Mouse (Mus musculus) heart, postnatal 14 days (tissue): ENCODE data around the gene Capns1. TPM values are rescaled to one million over a fixed set of nuclear protein-coding genes. Genes with fewer than 3 reads are reported as not detected.
"Not testable (repeated sequence)": the region's sequence is repeated elsewhere in the genome, so short reads cannot be mapped to it uniquely, and the experiment has no call there.

Experiments
- DNase-seq, 2 experiments: peaks; one replicate each; pipeline ENCODE4 v3.0.0; 2021 to 2022
- intact Hi-C: fragments of 180-260 bp; cut with DNase I; formaldehyde crosslinking; loops from one replicate; pipeline ENCODE4 v1.15.1; 2025
- long read RNA-seq, 2 experiments: library from polyadenylated mRNA; stranded (forward); transcript quantifications; one replicate each; pipeline ENCODE4 v2.0.0; 2021
- total RNA-seq, 2 experiments: library from RNA; stranded (reverse); gene quantifications; 2 replicates each; pipeline ENCODE4 v1.2.3; 2021

Capns1 gene
- 100 to 1,000 TPM; 285 to 301 TPM for total RNA-seq
- long read RNA-seq, experiment 1, transcript Capns1-203 (11 exons, 1,429 nt) = major isoform, 45 of 66 reads
- long read RNA-seq, experiment 1, partial matches to known transcripts = 11 of 66 reads
- long read RNA-seq, experiment 1, other reads (novel, unspliced or antisense) = 5 of 66 reads
- long read RNA-seq, experiment 2, transcript Capns1-203 (11 exons, 1,429 nt) = major isoform, 20 of 32 reads
- long read RNA-seq, experiment 2, partial matches to known transcripts = 11 of 32 reads
- long read RNA-seq, experiment 2, other reads (novel, unspliced or antisense) = 0 of 32 reads

GRCm38 (mm10) chr7:30198481-30198971 lies at the start of gene Capns1:
Gene Capns1, minus strand, starts transcription at chr7:30198811.
- intact Hi-C loops = loop anchor here (2.0 kb wide), 1 partner anchor 14 kb away; the partner anchor contains the start of gene Cox7a1
- peak; percentile 58 to 74 for DNase-seq

- DNase-seq, intact Hi-C loops: not testable (repeated sequence)
Observed at GRCm38 (mm10) chr7:30237374-30237773, 38.8 kb upstream of the Capns1 start.

GRCm38 (mm10) chr7:30235625-30236024 lies 37.0 kb upstream of the Capns1 start, which contains the start of gene Ovol3:
Gene Ovol3, minus strand, starts transcription at chr7:30235725.
- DNase-seq = no peak
- intact Hi-C loops = no loop called here

DNA sequence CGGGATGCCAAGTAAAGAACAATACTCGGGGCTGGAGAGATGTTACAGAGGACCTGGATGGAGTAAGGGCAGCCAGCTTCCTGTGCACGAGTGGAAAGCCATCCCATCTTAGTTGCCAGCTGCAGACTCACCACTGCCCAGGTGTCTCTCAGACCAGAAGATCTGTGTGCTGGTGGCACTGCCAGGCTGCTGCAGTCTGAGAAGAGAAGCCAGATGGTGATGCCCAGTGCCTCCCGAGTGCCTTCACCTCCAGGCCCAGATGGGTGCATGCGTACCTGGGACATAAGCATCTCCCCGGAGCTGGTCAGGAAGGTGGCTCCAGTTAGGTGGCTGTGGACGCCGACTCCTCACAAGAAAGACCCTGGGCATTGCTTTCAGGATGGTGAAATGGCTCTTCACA lies 36.5 kb upstream of the Capns1 start:
- DNase-seq = no peak
- intact Hi-C loops = no loop called here

DNA sequence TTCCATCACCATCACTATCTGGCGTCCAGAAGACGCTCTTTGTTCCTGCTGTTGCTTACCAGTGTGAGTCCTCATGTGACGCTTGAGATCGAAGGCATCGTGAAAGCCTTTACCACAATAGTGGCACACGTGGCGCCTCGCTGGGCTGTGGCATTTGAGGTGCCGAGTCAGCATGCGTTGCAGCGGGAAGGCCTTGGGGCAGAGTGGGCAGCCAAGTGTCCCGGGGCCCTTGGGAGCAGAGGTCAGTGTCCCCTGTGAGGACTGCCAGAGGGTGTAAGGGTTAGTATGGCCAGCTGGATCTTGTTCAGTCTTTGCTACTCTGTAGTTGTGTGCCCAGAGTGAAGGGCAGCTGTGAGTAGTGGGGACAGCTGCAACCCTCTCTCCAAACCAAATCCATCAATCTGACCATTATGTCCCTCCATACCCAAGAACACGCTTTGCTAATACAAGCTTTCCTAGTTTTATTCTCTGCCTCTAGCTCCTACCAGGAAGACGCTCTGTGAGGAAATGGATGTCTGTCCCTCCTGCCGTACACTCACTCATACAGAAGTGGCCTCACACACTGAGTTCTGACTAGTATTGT lies 35.8 kb upstream of the Capns1 start:
- DNase-seq = no peak
- intact Hi-C loops = loop anchor here (5.0 kb wide), 1 partner anchor 48 kb away; the partner anchor contains the start of genes Thap8 and Wdr62

DNA sequence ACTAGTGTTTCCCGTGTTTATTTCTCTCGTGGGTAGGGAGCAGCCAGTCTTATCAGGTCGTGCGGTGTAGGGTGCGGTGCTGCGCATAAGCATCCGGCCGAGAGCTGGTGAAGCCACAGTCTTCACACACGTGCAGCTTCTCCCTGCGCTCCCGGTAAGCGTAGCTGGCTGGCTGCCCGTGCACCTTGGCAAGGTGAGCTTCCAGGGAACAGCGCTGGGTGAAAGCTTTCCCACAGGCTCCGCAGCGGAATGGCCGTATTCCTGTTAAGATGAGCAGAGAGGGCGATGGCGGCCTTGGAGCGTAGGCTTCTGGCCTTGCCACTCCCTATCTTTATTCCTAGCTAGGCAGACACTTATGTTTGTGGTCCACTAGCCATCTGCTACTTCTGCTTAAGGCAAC lies 34.8 kb upstream of the Capns1 start:
- DNase-seq = no peak
- intact Hi-C loops = loop anchor here (5.0 kb wide), 1 partner anchor 49 kb away; the partner anchor contains the start of genes Thap8 and Wdr62

DNA sequence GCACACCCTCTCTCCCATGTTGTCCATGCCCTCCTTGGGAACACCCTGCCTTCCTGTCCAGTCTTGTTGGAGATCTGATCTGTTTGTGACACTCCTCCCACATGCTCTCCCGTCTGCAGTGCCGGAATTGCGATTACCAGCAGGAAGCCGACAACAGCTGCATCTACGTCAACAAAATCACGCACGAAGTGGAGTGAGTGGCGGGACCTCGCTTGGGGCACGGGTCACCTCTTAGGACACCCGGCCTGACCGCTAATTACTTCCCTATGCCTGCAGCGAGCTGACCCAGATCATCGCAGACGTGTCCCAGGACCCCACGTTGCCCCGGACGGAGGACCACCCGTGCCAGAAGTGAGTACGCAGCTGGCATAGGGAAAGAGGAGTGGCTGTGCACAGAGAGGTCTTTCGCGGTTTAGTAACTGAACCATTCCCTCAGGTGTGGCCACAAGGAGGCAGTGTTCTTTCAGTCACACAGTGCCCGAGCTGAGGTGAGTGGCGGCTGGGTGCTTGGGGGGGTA lies 34.1 kb upstream of the Capns1 start:
- intact Hi-C loops = loop anchor here (5.0 kb wide), 1 partner anchor 50 kb away; the partner anchor contains the start of genes Thap8 and Wdr62
- peak; percentile 46 to 70 for DNase-seq

DNA sequence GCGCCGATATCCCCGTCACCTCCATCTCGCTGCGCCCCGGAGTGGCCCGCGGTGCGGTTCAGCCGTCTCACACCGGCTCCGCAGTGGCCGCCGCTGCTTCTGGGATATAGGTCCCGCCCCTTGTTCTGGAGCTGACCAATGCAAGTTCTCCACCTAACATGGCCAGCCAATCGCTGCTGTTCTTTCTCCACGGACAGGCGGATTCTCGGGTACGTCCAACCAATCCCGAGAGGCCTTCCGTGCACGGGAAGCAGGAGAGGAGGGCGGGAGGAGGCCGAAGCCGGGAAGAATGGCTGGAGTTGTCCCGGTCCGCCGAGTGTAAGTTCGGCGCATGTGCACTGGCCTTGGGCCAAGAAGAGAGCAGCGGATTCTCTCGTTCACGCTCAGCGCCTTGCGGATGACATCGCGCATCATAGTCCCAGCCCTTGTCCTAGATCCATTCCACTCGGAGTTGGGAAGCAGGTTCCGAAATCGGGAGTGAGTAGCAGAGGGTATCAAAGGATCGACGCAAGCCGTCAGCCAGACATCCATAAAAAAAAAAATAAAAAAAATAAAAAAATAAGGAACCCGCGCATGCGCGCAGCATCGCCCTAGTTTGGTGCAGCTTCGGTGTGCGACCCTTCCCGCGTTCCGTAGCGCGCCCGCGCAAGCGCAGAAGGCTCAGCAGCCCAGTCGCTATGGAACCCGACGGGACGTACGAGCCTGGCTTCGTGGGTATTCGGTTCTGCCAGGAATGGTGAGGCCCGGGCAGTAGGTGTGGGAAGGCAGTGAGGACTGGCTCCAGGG lies 33.3 kb upstream of the Capns1 start, which contains the start of the genes Polr2i and Tbcb:
TSS of gene Polr2i (plus strand) at position 280 of the 786 bp plus-strand sequence.
TSS of gene Tbcb (minus strand) at position 604 of the 786 bp plus-strand sequence.
- DNase-seq = peak; percentile 97
- intact Hi-C loops = loop anchor here (5.0 kb wide), 1 partner anchor 50 kb away; the partner anchor contains the start of genes Thap8 and Wdr62

DNA sequence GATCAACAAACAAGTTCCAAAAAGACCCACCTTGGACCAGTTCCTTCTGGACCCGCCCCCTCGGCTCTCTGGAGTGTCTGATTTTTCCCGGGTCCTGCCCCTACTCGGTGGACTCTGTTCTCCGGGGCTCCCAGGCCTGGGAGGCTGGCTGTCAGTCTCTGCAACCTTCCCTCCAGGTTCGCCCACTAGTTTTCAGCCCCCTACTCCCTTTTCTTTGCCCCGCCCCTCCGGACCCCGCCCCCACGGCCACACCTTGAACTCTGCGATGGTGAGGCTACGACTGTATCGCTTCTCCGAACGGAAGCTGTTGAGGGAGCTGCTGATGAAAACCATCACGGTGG lies 32.7 kb upstream of the Capns1 start:
- no peak for DNase-seq
- intact Hi-C loops = loop anchor here (5.0 kb wide), 1 partner anchor 51 kb away; the partner anchor contains the start of genes Thap8 and Wdr62

DNA sequence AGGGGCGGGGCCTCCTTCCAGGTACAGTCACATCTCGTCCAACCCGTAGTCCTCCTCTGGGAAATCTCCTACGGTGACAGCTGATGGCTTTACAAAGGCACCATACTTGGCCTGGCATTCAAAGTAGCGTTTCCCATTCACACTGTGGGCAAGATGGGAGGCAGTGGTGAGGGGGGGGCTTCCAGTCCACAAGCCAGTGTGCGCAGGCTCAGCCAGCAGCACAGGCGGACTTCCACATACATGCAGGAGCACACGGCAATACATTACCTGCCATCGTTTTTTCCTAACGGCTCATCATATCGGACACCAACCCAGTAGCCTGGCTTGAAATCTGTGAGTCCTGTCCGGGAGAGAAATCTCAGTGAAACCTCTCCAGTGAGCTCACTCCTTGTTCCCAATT lies 25.6 kb upstream of the Capns1 start:
- intact Hi-C loops = no loop called here
- no peak for DNase-seq

DNA sequence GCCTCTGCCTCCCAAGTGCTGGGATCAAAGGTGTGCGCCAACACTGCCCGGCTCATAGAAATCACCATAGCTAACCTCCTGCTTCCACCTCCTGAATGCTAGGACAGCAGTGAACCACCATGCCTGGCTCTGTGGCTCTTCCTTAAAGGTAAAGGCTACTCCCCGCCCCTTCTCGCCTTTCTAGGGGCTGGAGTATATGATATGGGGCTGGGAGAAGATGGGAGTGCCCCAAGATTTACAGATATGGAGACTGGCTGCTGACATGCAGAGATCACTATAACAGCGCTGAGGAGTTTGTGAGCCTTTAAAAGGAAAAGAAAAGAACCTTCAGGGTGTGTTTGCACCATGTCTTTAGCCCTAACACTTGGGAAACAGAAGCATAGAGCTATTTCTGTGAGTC lies 23.6 kb upstream of the Capns1 start:
- intact Hi-C loops = no loop called here

GRCm38 (mm10) chr7:30221433-30221832 lies 22.8 kb upstream of the Capns1 start:
- no peak for DNase-seq
- intact Hi-C loops = no loop called here

More for the DNA sequence above, 23.6 kb upstream of the Capns1 start:
- no peak for DNase-seq

GRCm38 (mm10) chr7:30220008-30220356 lies 21.4 kb upstream of the Capns1 start:
- no peak for DNase-seq
- intact Hi-C loops = no loop called here

- intact Hi-C loops = loop anchor here (5.0 kb wide), 1 partner anchor 37 kb away; the partner anchor contains the start of gene Cox7a1
- DNase-seq = peak; percentile 67 to 70
Observed at GRCm38 (mm10) chr7:30219293-30220007, 20.8 kb upstream of the Capns1 start.

GRCm38 (mm10) chr7:30217277-30217676 lies 18.7 kb upstream of the Capns1 start:
- DNase-seq = no peak
- intact Hi-C loops = loop anchor here (5.0 kb wide), 1 partner anchor 35 kb away; the partner anchor contains the start of gene Cox7a1

DNA sequence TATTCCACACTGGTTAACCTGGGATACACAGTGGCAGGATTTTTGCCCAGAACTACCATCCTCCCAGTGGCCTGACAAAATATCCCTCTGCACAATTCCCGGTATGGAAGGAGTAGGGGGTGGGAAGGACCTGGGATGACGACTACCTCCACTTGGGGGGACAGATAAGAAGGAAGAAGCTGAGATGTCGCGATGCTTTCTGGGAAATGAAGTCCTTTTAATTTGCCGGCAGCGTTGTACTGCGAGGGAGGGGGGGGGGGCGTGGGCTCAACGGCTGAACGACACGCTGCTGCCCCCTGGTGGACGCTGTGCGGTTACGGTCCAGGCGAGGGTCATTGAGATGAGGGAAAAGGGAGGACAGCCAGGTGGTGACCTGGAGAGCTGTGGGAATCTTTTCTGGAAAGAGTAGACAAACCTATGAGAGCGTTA lies 18.1 kb upstream of the Capns1 start:
- peak; percentile 83 to 85 for DNase-seq

GRCm38 (mm10) chr7:30215875-30216274 lies 17.3 kb upstream of the Capns1 start:
- intact Hi-C loops = loop anchor here (5.0 kb wide), 1 partner anchor 34 kb away; the partner anchor contains the start of gene Cox7a1
- no peak for DNase-seq

More for the DNA sequence above, 18.1 kb upstream of the Capns1 start:
- intact Hi-C loops = loop anchor here (5.0 kb wide), 1 partner anchor 34 kb away; the partner anchor contains the start of gene Cox7a1

DNA sequence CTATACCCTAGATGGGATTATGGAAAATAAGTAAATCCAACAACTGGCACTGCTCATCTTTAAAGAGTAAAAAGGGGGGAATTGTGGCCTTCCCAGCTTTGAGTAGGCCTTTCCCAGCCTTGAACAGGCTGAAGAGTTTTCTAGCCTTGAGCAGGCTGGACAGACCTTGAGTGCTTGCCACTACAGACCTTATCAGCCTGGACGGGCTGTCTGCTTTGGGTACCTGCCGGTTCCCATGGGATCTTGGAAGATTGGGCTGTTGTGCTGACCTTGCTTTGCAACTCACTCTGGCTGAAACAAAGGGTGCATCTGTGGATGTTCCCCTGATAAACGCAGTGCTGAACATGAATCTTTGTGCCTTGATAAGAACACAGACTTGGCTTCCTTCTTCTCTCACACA lies 15.3 kb upstream of the Capns1 start:
- intact Hi-C loops = no loop called here
- DNase-seq = no peak

DNA sequence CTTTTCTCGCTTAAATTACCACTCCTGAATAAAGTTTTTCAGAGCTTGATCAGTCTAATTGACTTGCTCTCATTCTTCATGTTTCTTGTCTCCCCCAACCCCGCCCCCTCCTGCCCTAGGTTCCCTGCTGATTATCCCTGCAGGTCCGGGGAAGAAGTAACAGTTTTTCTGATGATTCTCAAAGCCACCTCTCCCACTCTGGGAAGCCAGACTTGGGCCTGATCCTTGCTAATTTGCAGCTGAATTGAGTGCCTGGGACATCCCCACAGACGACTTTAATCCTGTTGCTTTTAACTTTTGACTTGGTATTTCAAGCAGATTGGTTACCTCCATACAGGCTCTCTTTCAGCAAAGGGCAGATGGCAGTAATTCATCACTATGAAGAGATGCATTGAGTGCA lies 12.4 kb upstream of the Capns1 start:
- intact Hi-C loops = no loop called here
- DNase-seq = no peak
